Mouse (Mus musculus) MEL (cell line): Measurements from ENCODE around the gene Dlx6. TPM values are rescaled to one million over a fixed set of nuclear protein-coding genes. Genes with fewer than 3 reads are reported as not detected.

Experiments
- DNase-seq: peaks from one replicate; pipeline ENCODE4 v3.0.0; 2011; ENCODE audit warnings: low read depth, low spot score
- H3K27ac ChIP-seq: 2 replicates; pipeline ENCODE4 v1.5.1; 2012; ENCODE audit warnings: low read depth, mild to moderate bottlenecking, control low read depth, low read length, moderate library complexity; ENCODE audit not compliant: control insufficient read depth
- H3K27me3 ChIP-seq, 2 experiments: fragments of 150-350 bp in 1 of 2; sonication (generic) in 1 of 2; 2 replicates each; pipeline ENCODE4 v1.6.1; 2012; ENCODE audit warnings: low read length in 2 of 2, mild to moderate bottlenecking in 2 of 2, improper control_type of control experiment in 1 of 2, moderate library complexity in 1 of 2; ENCODE audit not compliant: insufficient read depth in 2 of 2, control insufficient read depth in 1 of 2
- H3K36me3 ChIP-seq, 2 experiments: 2 replicates each; pipeline ENCODE4 v1.6.1; 2012 to 2014; ENCODE audit warnings: low read length in 2 of 2, improper control_type of control experiment in 1 of 2, inconsistent platforms in 1 of 2, mild to moderate bottlenecking in 1 of 2; ENCODE audit not compliant: insufficient read depth in 2 of 2, control insufficient read depth in 1 of 2
- H3K4me1 ChIP-seq, 2 experiments: fragments of 150-350 bp in 1 of 2; sonication (generic) in 1 of 2; 2 replicates each; pipeline ENCODE4 v1.6.1; 2012; ENCODE audit warnings: low read length in 2 of 2, improper control_type of control experiment in 1 of 2, mild to moderate bottlenecking in 1 of 2; ENCODE audit not compliant: insufficient read depth in 2 of 2, control insufficient read depth in 1 of 2
- H3K4me3 ChIP-seq, 2 experiments: fragments of 150-350 bp in 1 of 2; sonication (generic) in 1 of 2; 2 replicates each; pipeline ENCODE4 v1.5.1; 2012; ENCODE audit warnings: low read depth in 2 of 2, low read length in 2 of 2, mild to moderate bottlenecking in 2 of 2, moderate library complexity in 2 of 2, control low read depth in 1 of 2, improper control_type of control experiment in 1 of 2; ENCODE audit not compliant: control insufficient read depth in 1 of 2, insufficient read depth in 1 of 2
- H3K79me2 ChIP-seq: 2 replicates; pipeline ENCODE4 v1.6.1; 2012; ENCODE audit warnings: mild to moderate bottlenecking, low read length, moderate library complexity; ENCODE audit not compliant: control insufficient read depth, poor library complexity, insufficient read depth
- H3K9ac ChIP-seq: 2 replicates; pipeline ENCODE4 v1.6.1; 2012; ENCODE audit warnings: low read depth, mild to moderate bottlenecking, control low read depth, low read length, moderate library complexity; ENCODE audit not compliant: control insufficient read depth, poor library complexity, severe bottlenecking
- H3K9me3 ChIP-seq: fragments of 150-350 bp; sonication (generic); replicated peaks from 2 replicates; pipeline ENCODE4 v1.6.1; 2012; ENCODE audit warnings: mild to moderate bottlenecking, low read length, improper control_type of control experiment, moderate library complexity; ENCODE audit not compliant: insufficient read depth
- CHD1 ChIP-seq: IDR thresholded peaks from 2 replicates; pipeline ENCODE4 v1.6.1; 2012; ENCODE audit warnings: low read depth, mild to moderate bottlenecking, inconsistent platforms, low read length, improper control_type of control experiment
- CTCF ChIP-seq, 3 experiments: IDR thresholded peaks in 2 of 3; conservative IDR thresholded peaks in 1 of 3; 2 replicates each; pipeline ENCODE4 v1.5.1; 2011 to 2012; ENCODE audit warnings: low read length in 3 of 3, low read depth in 2 of 3, mild to moderate bottlenecking in 2 of 3, improper control_type of control experiment in 1 of 3, inconsistent platforms in 1 of 3, mixed read lengths in 1 of 3, moderate library complexity in 1 of 3; ENCODE audit not compliant: control insufficient read depth in 1 of 3, insufficient read depth in 1 of 3, poor library complexity in 1 of 3, severe bottlenecking in 1 of 3
- E2F4 ChIP-seq: IDR thresholded peaks from 2 replicates; pipeline ENCODE4 v1.6.1; 2011; ENCODE audit warnings: low read depth, low read length, improper control_type of control experiment, borderline replicate concordance
- ETS1 ChIP-seq: IDR thresholded peaks from 2 replicates; pipeline ENCODE4 v1.6.1; 2012; ENCODE audit warnings: low read depth, mild to moderate bottlenecking, inconsistent platforms, low read length, improper control_type of control experiment, moderate library complexity
- GABPA ChIP-seq: IDR thresholded peaks from 2 replicates; pipeline ENCODE4 v1.6.1; 2012; ENCODE audit warnings: low read depth, mild to moderate bottlenecking, inconsistent platforms, low read length, improper control_type of control experiment, moderate library complexity
- JUND ChIP-seq: IDR thresholded peaks from 2 replicates; pipeline ENCODE4 v1.6.1; 2011; ENCODE audit warnings: low read depth, mild to moderate bottlenecking, improper control_type of control experiment, low read length
- KAT2A ChIP-seq: conservative IDR thresholded peaks from 2 replicates; pipeline ENCODE4 v1.6.1; 2012; ENCODE audit warnings: low read depth, low read length, improper control_type of control experiment, inconsistent platforms
- MAX ChIP-seq: IDR thresholded peaks from 2 replicates; pipeline ENCODE4 v1.6.1; 2011; ENCODE audit warnings: low read length, improper control_type of control experiment
- NRF1 ChIP-seq: IDR thresholded peaks from 2 replicates; pipeline ENCODE4 v1.6.1; 2014; ENCODE audit warnings: low read depth, mild to moderate bottlenecking, inconsistent platforms, low read length, improper control_type of control experiment, moderate library complexity; ENCODE audit not compliant: poor library complexity, insufficient read depth, severe bottlenecking
- RCOR1 ChIP-seq: IDR thresholded peaks from 2 replicates; pipeline ENCODE4 v1.6.1; 2012; ENCODE audit warnings: low read depth, mild to moderate bottlenecking, inconsistent platforms, low read length, improper control_type of control experiment
- SMC3 ChIP-seq: IDR thresholded peaks from 2 replicates; pipeline ENCODE4 v1.6.1; 2011; ENCODE audit warnings: low read depth, low read length, improper control_type of control experiment
- TCF12 ChIP-seq: IDR thresholded peaks from 2 replicates; pipeline ENCODE4 v1.6.1; 2014; ENCODE audit warnings: low read depth, mild to moderate bottlenecking, inconsistent platforms, low read length, improper control_type of control experiment, moderate library complexity
- ZC3H11A ChIP-seq: IDR thresholded peaks from 2 replicates; pipeline ENCODE4 v1.6.1; 2012; ENCODE audit warnings: low read depth, mild to moderate bottlenecking, inconsistent platforms, low read length, improper control_type of control experiment
- polyA plus RNA-seq, 2 experiments: library from polyadenylated mRNA; stranded (reverse) in 1 of 2; unstranded in 1 of 2; fragments of >175 nt in 1 of 2; fragments of >200 nt in 1 of 2; gene quantifications; 2 replicates each; pipeline versions ENCODE4 v1.2.1 to v1.2.4; 2012; ENCODE audit warnings: low replicate concordance in 2 of 2, low read depth in 1 of 2; ENCODE audit not compliant: insufficient read length in 2 of 2, insufficient read depth in 1 of 2, missing spikeins in 1 of 2
- total RNA-seq: library from RNA; depleted of rRNA; stranded (reverse); fragments of 300-350 nt; gene quantifications from 2 replicates; pipeline ENCODE4 v1.2.3, GENCODE M21; 2012

Dlx6 gene
- total and polyA plus RNA-seq, 3 experiments, result not detected

- TF ChIP-seq CHD1 (no peak), CTCF (IDR thresholded peaks at IDR 0.05 in 2 of 3, conservative IDR thresholded peaks at IDR 0.05 in 1 of 3; ENCODE audit: control insufficient read depth in 1 of 3, insufficient read depth in 1 of 3, low read depth in 2 of 3, low read length in 3 of 3, poor library complexity in 1 of 3, severe bottlenecking in 1 of 3) (0 out of 6 replicates have a peak, but pooled peaks of 1 of the 3 experiments have one; percentile 1)
These were observed 26.9 kb downstream of the Dlx6 start for GRCm38 (mm10) chr6:6890047-6890446.

GRCm38 (mm10) chr6:6909586-6909985 lies 46.5 kb downstream of the Dlx6 start:
- TF ChIP-seq GABPA, result no peak
- TF ChIP-seq SMC3, result no peak
- no peak for TF ChIP-seq ZC3H11A
- no peak for TF ChIP-seq KAT2A
- no peak for TF ChIP-seq NRF1
- TF ChIP-seq ETS1, result no peak
- TF ChIP-seq JUND, result no peak
- Histone ChIP-seq H3K27ac (no peak overlapping the region), H3K4me1 (no peaks in the 10 kb centered on the region), H3K27me3 (no peaks in the 10 kb centered on the region), H3K79me2 (no peaks in the 10 kb centered on the region), H3K9ac (no peak overlapping the region), H3K4me3 (no peak overlapping the region), H3K36me3 (no peaks in the 10 kb centered on the region), H3K9me3 (no peaks in the 10 kb centered on the region)
- no peak for DNase-seq

More at GRCm38 (mm10) chr6:6890047-6890446, 26.9 kb downstream of the Dlx6 start:
- Histone ChIP-seq H3K4me3 (no peak overlapping the region), H3K36me3 (no peaks in the 10 kb centered on the region), H3K4me1 (no peaks in the 10 kb centered on the region), H3K9ac (no peak overlapping the region), H3K27me3 (no peaks in the 10 kb centered on the region), H3K79me2 (no peaks in the 10 kb centered on the region), H3K27ac (no peak overlapping the region), H3K9me3 (no peaks in the 10 kb centered on the region)
- no peak for DNase-seq

GRCm38 (mm10) chr6:6914304-6914703 lies 51.2 kb downstream of the Dlx6 start:
- Histone ChIP-seq H3K27ac (no peak overlapping the region), H3K36me3 (no peaks in the 10 kb centered on the region), H3K27me3 (no peaks in the 10 kb centered on the region; a peak in 1 of 4 replicates), H3K9ac (no peak overlapping the region), H3K4me1 (peaks cover 0 to 5% of the 10 kb centered on the region in 2 experiments; a peak in 2 of 4 replicates), H3K4me3 (no peak overlapping the region), H3K79me2 (no peaks in the 10 kb centered on the region), H3K9me3 (no peaks in the 10 kb centered on the region)
- no peak for TF ChIP-seq MAX
- no peak for TF ChIP-seq TCF12
- TF ChIP-seq SMC3, result no peak
- TF ChIP-seq E2F4, result no peak
- TF ChIP-seq RCOR1, result no peak
- TF ChIP-seq KAT2A, result no peak
- no peak for TF ChIP-seq JUND
- no peak for DNase-seq
